Mouse (Mus musculus) cortical plate, adult 2 months (tissue): ENCODE measurements around the gene Myo7a. TPM values are rescaled to one million over a fixed set of nuclear protein-coding genes. Genes with fewer than 3 reads are reported as not detected.

Source experiments
- H3K27ac ChIP-seq: fragments of 200-500 bp; 2 replicates; pipeline ENCODE4 v1.5.1; 2012; ENCODE audit warnings: low read length, control low read depth, inconsistent platforms; ENCODE audit not compliant: insufficient read depth
- H3K4me1 ChIP-seq: fragments of 200-500 bp; 2 replicates; pipeline ENCODE4 v1.6.1; 2011; ENCODE audit warnings: low read length; ENCODE audit not compliant: control insufficient read depth, insufficient read depth
- H3K4me3 ChIP-seq: fragments of 200-500 bp; 2 replicates; pipeline ENCODE4 v1.5.1; 2011; ENCODE audit warnings: mild to moderate bottlenecking, low read length, control low read depth; ENCODE audit not compliant: insufficient read depth
- CTCF ChIP-seq: fragments of 200-500 bp; IDR thresholded peaks from 2 replicates; pipeline ENCODE4 v1.5.1; 2011; ENCODE audit warnings: mild to moderate bottlenecking, control low read depth, low read length; ENCODE audit not compliant: insufficient read depth; ENCODE audit errors: extremely low read depth
- POLR2A ChIP-seq: fragments of 200-500 bp; IDR thresholded peaks from 2 replicates; pipeline ENCODE4 v1.6.1; 2011; ENCODE audit warnings: mild to moderate bottlenecking, low read length, control low read depth; ENCODE audit not compliant: insufficient read depth; ENCODE audit errors: extremely low read depth
- polyA plus RNA-seq: library from polyadenylated mRNA; depleted of rRNA; stranded (reverse); fragments of >200 nt; gene quantifications from 2 replicates; pipeline ENCODE4 v1.2.3, GENCODE M21; 2012

Myo7a gene
- polyA plus RNA-seq, 1 experiment = 20.3 TPM

DNA sequence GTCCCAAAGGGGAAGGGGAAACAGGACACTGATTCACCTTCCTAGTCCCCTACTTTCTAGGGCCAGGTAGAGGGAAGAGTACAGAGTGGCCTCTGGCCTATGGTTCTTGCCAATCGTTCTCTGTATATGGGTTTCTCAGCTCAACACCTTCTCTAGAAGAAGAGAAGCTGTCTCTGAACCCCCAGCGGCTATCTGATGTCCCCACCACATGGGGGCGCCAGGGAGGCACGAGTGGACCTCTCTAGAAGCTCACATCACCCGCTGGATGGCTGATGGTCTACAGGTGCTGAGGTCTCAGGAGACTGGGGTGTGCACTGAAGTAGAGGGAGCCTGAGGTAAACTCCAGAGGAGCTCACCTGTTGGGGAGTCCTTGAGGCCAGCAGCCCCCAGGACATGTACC, 6.1 kb upstream of the Myo7a start:
- H3K27ac ChIP-seq = no peak overlapping the region
- H3K4me3 ChIP-seq = no peak overlapping the region
- H3K4me1 ChIP-seq = no peaks in the 10 kb centered on the region
- TF ChIP-seq POLR2A (no peak), CTCF (peak; percentile 24; the same call in 1 of the 2 replicates)

DNA sequence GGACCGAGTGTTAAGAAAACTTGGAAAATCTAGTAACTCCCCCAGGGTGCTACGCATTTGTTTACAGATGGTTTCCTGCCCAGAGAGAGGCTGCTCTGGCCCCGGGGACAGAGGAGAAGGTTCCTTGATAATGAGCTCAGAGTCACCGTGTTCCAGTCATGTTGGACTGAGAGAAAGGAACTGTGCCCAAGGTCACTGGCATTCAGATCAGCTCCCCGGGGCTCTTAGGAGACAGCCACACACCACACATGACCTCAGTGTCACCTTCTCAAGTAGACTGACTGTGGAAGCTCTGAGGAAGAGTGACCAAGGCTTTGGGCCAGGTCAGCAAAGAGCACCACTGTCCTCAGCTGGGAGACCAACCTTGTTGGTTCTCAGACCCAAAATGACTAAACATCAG, 5.4 kb upstream of the Myo7a start:
- no peak for TF ChIP-seq CTCF
- no peak for TF ChIP-seq POLR2A
- Histone ChIP-seq H3K4me3 (no peak overlapping the region), H3K4me1 (no peaks in the 10 kb centered on the region), H3K27ac (no peak overlapping the region)

DNA sequence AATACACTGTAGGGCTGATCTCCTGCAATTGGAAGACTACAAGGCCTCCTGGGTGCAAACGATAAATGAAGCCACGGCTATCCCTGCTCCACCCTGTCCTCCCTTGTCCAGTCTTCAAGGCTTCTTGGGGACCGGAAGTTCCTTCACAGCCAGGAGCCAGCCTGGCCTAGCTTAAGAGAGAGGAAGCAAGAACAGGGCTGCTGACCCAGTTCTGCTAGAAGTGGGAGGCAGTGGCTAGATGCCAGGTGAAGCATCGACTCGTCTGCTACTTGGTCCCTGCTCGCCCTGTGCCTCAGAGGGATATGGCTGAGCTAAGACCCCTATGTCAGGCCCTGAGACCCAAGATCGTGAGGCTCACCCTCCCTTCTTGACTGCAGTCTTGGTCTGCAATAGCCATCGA, 2.3 kb upstream of the Myo7a start:
- Histone ChIP-seq H3K4me3 (no peak overlapping the region), H3K4me1 (no peaks in the 10 kb centered on the region), H3K27ac (no peak overlapping the region)
- TF ChIP-seq POLR2A = no peak
- no peak for TF ChIP-seq CTCF

DNA sequence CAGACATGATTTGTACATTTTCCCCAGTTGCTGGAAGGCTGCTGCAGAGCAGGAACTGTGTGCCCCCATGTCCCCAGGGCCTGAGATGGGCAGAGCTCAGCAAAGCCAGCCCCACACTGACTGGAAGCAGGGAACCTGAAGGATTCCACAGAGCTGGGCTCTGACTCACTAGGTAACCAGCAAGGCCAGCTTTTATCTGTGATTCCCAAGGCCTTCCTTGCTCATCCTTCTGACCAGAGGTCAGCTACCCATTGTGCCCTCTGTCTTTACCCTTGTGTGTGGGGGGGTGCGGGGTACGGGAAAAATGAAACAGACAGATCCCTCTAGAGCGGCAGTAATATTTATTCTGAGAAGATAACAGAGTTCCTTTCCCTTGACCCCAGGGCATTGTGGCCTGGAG, 1.9 kb upstream of the Myo7a start:
- TF ChIP-seq POLR2A = no peak
- TF ChIP-seq CTCF = no peak
- H3K27ac ChIP-seq = no peak overlapping the region
- no peaks in the 10 kb centered on the region for H3K4me1 ChIP-seq
- H3K4me3 ChIP-seq = no peak overlapping the region

DNA sequence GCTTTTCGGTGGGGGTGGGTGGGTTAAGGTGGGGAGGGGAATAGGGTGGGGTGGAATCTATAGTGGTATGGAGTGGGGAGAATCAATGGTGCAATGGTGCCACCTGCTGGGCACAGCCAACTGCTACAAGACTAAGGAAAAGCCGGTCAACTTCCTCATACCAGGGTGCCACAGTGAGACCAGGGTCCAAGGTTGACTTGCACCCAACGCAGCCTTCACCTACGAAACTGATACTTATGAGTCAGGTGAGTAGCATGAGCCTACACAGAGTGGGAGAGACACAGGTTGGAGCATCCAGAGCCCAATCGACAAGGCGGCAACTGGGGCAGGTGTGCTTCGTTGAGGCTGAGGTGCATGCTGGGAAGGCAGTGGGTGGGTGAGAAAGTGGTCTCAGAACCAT, 1.0 kb upstream of the Myo7a start:
- Histone ChIP-seq H3K4me3 (0 out of 2 replicates have a peak overlapping the region, but pooled peaks have one; percentile 1), H3K4me1 (no peaks in the 10 kb centered on the region), H3K27ac (no peak overlapping the region)
- TF ChIP-seq POLR2A (no peak), CTCF (peak; percentile 94)

DNA sequence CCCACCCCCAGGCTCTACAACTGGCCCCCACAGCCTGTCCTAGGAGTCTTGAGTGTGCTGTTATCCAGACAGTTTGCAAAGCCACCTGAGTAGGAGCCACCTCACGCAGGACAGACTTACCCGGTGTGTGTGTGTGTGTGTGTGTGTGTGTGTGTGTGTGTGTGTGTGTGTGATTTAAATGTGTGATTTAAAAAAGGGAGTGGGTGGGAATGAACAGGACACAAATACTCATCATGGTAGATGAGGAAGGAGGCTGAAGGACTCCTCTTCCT, 573 bp upstream of the Myo7a start:
- TF ChIP-seq CTCF = no peak
- no peak for TF ChIP-seq POLR2A
- no peak overlapping the region for H3K4me3 ChIP-seq
- no peaks in the 10 kb centered on the region for H3K4me1 ChIP-seq
- H3K27ac ChIP-seq = no peak overlapping the region

DNA sequence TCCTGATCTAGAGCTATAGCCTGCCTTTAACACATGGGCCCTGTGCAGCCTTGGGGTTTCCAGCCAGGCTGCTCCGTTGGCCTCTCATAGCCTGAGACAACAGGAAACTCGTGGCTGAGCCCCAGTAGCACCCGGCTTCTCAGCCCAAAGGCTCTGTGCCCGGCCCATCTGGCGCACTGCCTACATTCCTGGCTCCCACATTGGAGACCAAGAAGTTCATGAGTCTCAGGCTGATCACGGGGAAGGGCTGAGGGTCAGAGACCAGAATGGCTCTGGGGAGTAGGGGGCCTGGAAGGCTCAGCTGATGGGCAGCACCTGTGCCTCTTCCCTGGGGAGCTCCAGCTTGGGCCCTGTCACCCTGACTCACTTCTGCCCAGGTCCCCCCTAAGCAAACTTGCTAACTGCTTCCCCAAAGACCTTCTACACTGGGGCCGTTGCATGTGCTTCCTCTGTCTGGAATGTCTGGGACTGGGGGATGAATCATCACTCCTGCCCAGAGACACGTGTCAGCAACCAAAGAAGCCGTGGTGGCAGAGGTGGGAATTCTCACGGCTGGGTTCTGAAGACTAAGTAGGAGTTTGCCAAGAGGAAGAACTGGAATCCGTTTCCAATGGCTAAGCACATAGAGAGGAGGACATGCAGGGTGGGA, 2.2 kb downstream of the Myo7a start:
- Histone ChIP-seq H3K27ac (no peak overlapping the region), H3K4me3 (no peak overlapping the region), H3K4me1 (no peaks in the 10 kb centered on the region)
- TF ChIP-seq POLR2A (no peak), CTCF (no peak)

DNA sequence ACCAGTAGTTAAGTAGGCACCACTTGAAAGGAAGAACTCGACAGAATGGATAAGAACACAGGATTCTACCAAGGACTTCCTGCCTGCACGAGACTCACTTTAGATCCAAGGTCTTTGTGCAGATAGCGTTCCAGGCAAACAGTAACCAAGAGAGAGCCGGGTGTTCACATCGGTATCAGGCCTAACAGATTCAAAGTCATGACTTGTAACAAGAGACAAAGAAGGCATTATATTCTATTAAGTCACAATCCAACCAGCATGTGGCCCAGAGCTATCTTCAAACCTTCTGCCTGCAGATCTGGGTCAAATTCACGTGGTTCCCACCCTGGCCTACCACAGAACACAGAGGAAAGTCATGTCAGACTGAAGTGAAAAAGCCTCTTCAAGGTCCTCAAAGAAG, 4.7 kb downstream of the Myo7a start:
- TF ChIP-seq POLR2A = no peak
- no peak for TF ChIP-seq CTCF
- no peaks in the 10 kb centered on the region for H3K4me1 ChIP-seq
- no peak overlapping the region for H3K27ac ChIP-seq
- no peak overlapping the region for H3K4me3 ChIP-seq

DNA sequence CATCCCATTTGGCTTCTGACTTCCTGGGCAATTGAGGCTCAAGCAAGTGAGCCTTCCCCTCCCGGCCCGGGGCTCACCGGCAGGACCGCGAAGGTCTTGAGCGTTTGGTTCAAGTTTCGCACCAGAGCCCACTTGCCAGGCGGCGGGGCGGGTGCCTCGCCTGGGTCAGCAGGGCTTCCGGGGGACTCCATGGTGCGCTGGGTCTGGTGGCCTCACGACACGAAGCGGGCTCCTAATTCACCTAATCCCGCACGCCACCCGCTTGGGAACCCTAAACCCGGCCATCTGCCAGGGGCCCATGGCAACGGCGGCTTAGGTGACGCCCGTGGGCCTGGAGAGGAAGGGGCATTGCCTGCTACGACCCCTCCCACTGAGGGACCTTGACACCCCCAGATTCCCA, 8.1 kb downstream of the Myo7a start:
- H3K27ac ChIP-seq = no peak overlapping the region
- H3K4me3 ChIP-seq = no peak overlapping the region
- H3K4me1 ChIP-seq = no peaks in the 10 kb centered on the region
- TF ChIP-seq POLR2A (no peak), CTCF (no peak)

DNA sequence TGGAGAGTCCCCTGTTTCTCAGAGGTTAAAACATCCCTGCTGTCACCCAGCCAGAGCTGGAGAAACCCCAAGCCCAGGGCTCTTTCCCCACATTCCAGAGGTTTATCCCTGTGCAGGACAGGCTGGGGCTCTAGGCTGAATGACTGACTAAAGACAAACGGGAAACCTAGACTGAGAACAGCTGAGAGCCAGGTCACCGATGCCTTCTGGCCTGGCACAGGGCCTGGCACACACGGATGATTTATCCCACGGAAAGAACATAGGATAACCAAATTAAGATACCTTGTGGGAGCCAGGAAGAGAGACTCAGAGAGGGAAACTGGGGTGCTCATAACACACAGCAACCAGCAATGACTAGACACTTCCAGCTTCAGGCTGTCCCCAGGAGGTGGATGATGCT, 9.6 kb downstream of the Myo7a start:
- Histone ChIP-seq H3K27ac (no peak overlapping the region), H3K4me3 (no peak overlapping the region), H3K4me1 (no peaks in the 10 kb centered on the region)
- no peak for TF ChIP-seq POLR2A
- TF ChIP-seq CTCF = no peak
